Mouse (Mus musculus) B cell, adult (primary cell): ENCODE data around the gene Olfr1501. TPM values are rescaled to one million over a fixed set of nuclear protein-coding genes. Genes with fewer than 3 reads are reported as not detected.

Source experiments
- total RNA-seq: library from RNA; stranded (reverse); gene quantifications from 4 replicates; pipeline ENCODE4 v1.2.4, GENCODE M21; 2023; ENCODE audit not compliant: inconsistent age

The Olfr1501 gene
- not detected in 4 replicates for total RNA-seq

DNA sequence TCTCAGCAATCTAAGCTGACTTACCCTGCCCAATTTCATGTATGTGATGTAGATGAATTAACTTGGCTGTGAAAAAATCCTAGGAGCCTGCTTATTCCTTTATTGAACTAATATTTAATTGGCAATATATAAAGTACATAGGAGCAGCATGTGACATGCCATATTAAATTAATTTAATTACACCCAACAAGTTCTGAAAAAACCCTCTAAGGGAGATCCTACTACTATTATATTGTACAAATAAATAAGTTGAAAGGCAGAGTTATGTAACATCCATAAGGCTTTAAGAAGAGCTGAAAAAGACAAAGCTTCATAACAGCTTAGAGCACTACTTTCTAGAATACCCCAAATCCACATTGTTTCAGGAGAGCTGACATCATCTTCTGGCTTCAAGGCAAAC, at the start of gene Olfr1501:
Olfr1501 (minus strand) TSS at position 101 of the 400 bp plus-strand sequence.

DNA sequence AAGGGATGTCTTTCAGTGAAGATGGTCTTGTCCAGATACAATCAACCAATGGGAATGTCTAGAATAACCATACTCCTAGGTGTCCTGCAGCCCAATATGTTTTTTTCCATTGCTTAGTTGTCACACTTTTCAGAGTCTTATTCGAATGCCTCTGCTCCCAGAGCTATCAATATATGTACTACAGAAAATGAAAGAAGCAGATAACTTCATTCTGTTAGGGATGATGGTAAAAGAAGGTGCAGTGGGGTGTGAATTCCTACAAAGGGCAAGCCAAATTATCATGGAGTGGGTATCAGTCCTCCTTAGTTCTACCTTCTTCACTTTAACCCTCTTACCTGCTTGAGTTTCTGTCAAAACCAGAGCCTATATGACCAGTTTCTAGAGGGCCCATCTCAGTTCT, 47.3 kb upstream of the Olfr1501 start, which contains the start of gene Olfr1504:
Olfr1504 (minus strand) TSS at position 101 of the 400 bp plus-strand sequence.

DNA sequence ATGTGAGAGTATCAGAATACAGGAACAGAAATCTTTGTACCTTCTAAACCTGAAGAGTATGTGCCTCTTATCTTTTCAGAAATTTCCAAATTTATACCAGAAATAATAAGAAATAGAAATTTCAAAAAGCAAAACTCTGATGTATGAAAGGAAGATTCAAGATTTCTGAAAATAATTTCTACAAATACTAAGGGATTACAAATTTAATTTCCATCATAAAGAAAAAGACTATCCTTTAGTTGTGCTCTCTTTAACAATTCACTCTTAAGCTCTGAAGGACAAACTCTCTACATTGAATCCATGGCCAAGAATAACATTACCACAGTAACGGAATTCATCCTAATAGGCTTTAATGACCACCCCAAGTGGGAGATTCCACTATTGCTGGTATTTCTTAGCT, 11.0 kb upstream of the Olfr1501 start, which contains the start of gene Olfr1502:
Olfr1502 (plus strand) TSS at position 301 of the 400 bp plus-strand sequence.

DNA sequence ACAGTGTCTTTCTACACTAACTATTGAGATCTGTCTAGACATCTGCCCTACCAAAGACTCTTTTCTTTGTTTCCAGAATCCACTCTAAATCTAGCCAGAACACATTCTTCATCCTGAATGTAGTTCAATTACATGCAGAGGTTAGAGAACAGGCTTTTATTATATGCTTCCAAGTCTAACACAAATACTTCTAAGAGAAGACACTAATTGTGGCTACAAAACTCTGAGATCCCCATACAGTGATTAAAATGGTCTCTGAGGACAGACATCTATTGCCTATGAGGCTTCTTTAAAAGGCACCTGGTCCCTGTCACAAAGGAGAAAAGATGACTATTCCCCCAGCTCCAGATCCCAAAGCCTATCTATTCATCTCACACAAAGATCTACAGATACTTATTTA, 20.1 kb downstream of the Olfr1501 start, which contains the start of gene Olfr1500:
Olfr1500 (minus strand) TSS at position 101 of the 400 bp plus-strand sequence.

DNA sequence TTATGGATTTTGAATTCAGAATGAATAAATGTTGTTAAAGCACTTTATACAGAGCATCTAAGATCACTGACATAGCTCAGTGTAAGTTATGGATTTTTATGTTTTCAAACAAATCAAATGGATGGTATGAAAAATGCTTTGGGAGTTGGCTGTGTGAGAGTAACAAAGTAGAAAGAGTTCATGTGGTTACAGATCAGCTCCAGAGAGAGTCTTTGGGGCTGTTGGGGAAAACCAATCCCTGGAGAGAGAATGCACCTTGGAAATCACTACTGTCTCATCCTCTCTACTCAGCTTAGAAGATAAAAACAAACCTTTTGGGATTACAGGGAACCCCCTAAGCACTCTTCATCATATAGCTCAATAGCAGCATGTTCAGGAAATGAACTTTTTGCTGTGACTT, 31.1 kb downstream of the Olfr1501 start, which contains the start of gene Olfr1499:
Olfr1499 (minus strand) TSS at position 101 of the 400 bp plus-strand sequence.

GRCm38 (mm10) chr19:13798102-13798501, 52.4 kb downstream of the Olfr1501 start, which contains the start of gene Olfr1497:
Gene Olfr1497, minus strand, starts transcription at chr19:13798202.

Other genes with a start within 250 kb of the Olfr1501 start
- not detected in 4 replicates for gene Olfr1487, start 233.3 kb downstream of the Olfr1501 start, total RNA-seq
- gene Olfr1489, start 219.1 kb downstream of the Olfr1501 start, total RNA-seq, result not detected in 4 replicates
- not detected in 4 replicates for gene Olfr1490, start 199.6 kb downstream of the Olfr1501 start, total RNA-seq
- not detected in 4 replicates for gene Olfr1491, start 153.4 kb downstream of the Olfr1501 start, total RNA-seq
- not detected in 4 replicates for gene Olfr1493-ps1, start 127.4 kb downstream of the Olfr1501 start, total RNA-seq
- not detected in 4 replicates for gene Olfr1494, start 111.0 kb downstream of the Olfr1501 start, total RNA-seq
- not detected in 4 replicates for gene Olfr1495, start 86.1 kb downstream of the Olfr1501 start, total RNA-seq
- not detected in 4 replicates for gene Olfr1496, start 72.8 kb downstream of the Olfr1501 start, total RNA-seq
- not detected in 4 replicates for gene Olfr1497, start 52.5 kb downstream of the Olfr1501 start, total RNA-seq
- not detected in 4 replicates for gene Olfr1499, start 31.2 kb downstream of the Olfr1501 start, total RNA-seq
- gene Olfr1500, start 20.2 kb downstream of the Olfr1501 start, total RNA-seq, result not detected in 4 replicates
- gene Olfr1502, start 11.1 kb upstream of the Olfr1501 start, total RNA-seq, result not detected in 4 replicates
- not detected in 4 replicates for gene Olfr1504, start 47.2 kb upstream of the Olfr1501 start, total RNA-seq
- not detected in 4 replicates for gene Olfr1505, start 62.8 kb upstream of the Olfr1501 start, total RNA-seq